Mouse (Mus musculus) hindlimb bud, embryonic 11.5 days (tissue): Measurements from ENCODE around the gene Lrrc39.

Source experiments
- DNase-seq: peaks from one replicate; pipeline ENCODE4 v3.0.0-alpha.2; 2012; ENCODE audit warnings: low read depth, low spot score; ENCODE audit errors: extremely low spot score

Lrrc39 gene

DNA sequence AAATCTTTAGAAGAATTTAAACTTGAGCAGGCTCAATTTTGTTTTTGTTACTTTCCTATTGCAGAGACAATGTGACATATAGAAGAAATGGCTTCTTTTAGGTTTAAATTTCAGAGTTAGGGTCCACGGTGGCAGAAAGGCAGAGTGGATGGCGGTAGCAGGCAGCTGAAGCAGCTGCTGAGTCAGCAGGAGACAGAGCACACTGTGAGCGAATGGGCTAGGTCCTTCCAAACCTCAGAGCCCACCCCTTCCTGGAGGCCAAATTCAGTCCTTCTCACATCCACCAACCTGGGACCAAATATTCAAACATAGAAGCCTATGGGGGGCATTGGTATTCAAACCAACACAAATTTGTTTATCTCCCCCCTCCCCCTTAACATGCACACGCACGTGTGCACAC, 39.0 kb downstream of the Lrrc39 start:
- DNase-seq = no peak

DNA sequence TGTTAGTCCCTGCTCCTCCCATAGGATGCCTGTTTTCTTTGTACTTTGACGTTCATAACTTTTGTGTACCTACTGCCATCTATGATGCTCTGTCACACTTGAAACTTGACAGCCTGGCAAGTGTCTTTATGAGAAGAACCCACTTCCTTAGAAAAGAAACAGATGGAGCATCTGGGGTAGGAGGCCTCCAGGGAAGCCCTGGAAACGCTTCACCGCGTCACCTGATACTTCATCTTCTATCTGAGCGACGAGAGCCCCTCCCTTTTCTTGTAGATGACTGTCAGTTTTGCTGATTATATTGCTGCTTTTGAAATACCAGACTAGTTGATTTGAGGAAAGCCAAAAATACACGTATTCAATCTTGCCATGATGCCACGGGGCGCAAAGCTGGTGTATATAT, 41.8 kb downstream of the Lrrc39 start:
- DNase-seq = no peak

DNA sequence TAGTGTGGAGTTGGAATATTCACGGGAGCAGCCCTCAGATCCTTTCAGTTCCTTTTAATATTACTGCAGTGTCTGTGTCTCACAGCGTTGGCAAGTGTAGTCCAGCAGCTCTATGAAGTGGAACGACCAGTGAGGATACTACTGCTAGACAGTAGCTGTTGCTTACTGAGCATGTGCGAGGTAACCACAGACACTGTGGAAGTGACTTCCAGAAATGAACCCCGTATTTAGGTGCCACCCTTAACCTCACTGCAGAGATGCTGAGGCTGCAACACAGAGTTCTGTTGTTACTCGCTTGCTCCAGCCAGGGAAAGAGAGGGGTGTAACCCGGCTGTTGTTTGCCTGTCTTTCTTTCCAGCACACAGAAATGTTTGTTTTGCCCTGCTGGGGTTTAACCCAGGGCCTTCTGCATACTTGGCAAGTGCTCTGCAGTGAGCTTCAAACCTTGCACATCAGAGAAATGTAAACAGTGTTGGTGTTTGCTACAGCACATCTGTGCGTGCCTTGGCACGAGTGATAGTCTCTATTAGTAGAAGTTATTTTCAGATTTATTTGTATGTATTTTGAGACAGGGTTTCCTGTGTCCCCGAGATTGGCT, 51.6 kb downstream of the Lrrc39 start, which contains the start of gene Trmt13:
Trmt13 (minus strand) TSS at position 293 of the 598 bp plus-strand sequence.
- no peak for DNase-seq

DNA sequence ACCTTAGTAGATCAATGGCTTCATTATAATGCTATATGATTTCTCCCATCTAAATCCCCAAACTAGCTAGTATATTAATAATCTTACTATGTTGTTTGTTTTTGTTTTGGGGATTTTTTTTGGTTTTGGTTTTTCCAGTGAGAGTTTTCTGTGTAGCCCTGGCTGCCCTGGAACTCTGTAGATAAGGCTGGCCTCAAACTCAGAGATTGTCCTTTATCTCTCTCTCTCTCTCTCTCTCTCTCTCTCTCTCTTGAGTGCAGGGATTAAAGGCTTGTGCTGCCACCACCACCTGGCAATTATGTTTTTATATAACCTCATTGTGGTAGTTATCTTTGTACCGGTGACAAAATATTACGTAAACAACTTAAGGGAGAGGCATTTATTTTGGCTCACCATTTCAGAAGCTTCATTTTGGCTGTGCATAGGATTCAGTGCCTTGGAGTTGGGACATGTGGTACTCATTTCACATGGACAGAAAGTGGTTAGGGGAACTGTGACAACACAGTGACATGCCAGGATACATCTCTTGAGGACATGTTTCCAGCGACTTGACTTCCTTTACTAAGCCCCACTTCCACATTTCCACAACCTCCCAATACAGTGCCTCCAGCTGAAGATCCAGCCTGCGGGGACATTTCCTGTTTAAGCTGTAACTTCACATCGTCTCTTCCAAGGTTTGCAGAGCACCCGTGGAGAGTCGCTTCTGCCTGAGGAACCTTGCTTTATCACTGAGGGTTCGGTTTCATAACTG, 52.7 kb downstream of the Lrrc39 start:
- DNase-seq = no peak

DNA sequence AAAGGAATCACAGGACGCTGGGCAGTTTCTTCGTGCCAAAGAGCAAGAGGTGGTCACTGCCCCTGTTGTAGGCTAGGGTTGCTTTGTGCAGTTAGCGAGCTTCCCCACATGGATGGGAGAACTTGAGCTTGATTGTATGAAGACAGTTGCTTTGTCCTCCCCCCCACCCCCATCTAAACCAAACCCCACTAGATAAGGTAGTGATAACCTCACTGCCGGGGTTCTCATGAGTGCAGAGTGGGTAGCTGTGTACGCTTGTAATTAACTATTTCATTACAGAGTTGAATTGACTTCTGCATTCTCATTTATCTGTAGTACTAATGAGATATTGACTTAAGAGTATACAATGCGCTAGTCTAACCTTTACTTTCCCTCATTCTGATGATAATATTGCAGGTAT, 56.1 kb downstream of the Lrrc39 start:
- DNase-seq = no peak

DNA sequence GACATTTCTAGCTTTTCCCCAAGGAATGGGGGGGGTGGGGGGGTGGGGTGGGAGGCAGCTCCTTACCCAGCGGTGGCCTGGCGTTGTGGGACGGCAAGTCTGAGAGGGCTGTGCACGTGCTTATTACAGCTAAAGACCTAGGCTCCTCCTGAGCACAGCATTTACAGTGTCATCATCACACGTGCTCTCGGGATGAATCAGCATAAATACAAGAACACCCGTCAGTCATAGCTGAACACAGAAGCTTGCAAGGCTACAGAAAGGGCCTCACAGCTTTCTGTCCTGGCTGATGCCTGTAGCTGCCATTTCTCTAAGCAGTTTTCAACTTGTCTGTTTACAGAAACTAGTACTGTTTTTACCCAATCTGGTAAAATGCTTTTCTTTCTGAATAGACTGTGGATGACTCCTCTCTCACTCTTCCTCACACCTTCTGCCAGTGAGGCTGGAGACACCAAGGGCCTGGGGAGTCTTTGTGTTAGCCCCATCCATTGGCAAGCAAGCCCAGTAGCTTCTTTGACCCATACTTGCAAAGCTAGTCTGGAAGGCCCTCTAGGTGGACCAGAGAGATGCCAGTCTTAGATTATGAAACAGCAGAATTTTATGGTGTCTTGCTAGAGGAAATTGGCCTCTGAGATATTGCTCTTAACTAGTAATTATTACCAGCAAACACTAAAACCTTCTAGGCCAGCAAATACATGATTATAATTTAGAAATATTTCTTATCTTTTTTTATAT, 58.0 kb downstream of the Lrrc39 start:
- no peak for DNase-seq

DNA sequence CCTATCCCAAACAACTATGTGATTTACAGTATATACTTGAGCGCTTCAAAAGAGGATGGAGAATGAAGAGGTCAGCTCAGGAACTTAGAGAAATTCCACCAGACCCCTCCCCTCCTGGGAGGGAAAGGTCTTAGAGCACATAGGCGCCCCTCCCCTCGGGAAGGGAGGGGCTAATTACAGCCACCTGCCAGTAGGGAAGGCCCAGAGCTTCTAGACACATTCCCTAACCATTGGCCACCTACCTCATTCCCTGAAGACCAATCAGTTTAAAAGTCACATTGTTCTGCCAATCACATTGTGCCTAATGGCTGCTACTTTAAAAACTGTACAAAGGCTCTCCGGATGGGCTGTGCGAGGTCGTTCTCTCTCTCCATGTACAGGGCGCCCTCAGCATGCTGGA, 59.9 kb downstream of the Lrrc39 start:
- DNase-seq = no peak

DNA sequence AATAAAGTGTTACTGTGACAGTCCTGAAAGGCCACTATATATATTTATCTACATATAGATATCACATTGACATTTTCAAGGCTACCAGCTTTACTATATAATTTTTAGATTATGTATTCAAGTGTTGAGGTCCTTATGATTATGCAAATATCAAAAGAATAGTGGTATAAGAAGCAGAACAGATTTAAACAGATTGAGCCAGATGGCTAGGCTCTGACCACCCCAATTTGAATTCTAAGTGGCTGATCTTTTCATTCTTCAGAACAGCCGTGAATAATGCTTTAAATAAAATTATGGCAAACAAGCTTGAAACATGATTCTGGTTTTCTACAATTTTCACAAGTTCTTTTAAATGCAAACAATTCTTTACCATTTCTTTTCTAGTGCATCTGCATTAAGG, 68.7 kb downstream of the Lrrc39 start:
- DNase-seq = no peak
